Mouse (Mus musculus): Measurements from ENCODE around the gene Espn. TPM values are rescaled to one million over a fixed set of nuclear protein-coding genes. Genes with fewer than 3 reads are reported as not detected.

Espn gene
- total RNA-seq (2023), result under 1 TPM; 0.24 to 0.50 TPM

GRCm38 (mm10) chr4:152151966-152152544, at the start of gene Espn:
TSS of gene Espn (minus strand) at chr4:152152371.

GRCm38 (mm10) chr4:152177537-152178343, 25.6 kb upstream of the Espn start, which contains the start of gene Acot7:
TSS of gene Acot7 (plus strand) at chr4:152178134.

GRCm38 (mm10) chr4:152158585-152159284, 6.6 kb upstream of the Espn start, which contains the start of gene Hes2:
TSS of gene Hes2 (plus strand) at chr4:152158867.

GRCm38 (mm10) chr4:152115921-152116612, 36.1 kb downstream of the Espn start, which contains the start of gene Tnfrsf25:
TSS of gene Tnfrsf25 (plus strand) at chr4:152115934.

GRCm38 (mm10) chr4:152072121-152072601, 80.0 kb downstream of the Espn start, which contains the start of gene Plekhg5:
TSS of gene Plekhg5 (plus strand) at chr4:152072498.

Other genes starting within 250 kb of the Espn start
- 10 to 100 TPM; 34.5 to 39.1 TPM for gene Dnajc11, start 218.7 kb downstream of the Espn start, total RNA-seq (2023)
- gene Thap3, start 163.4 kb downstream of the Espn start, total RNA-seq (2023), result 10 to 100 TPM; 19.0 to 21.7 TPM
- gene Phf13, start 156.1 kb downstream of the Espn start, total RNA-seq (2023), result 1 to 10 TPM; 3.7 to 3.8 TPM
- gene Klhl21, start 143.6 kb downstream of the Espn start, total RNA-seq (2023), result 1 to 10 TPM; 4.8 to 6.7 TPM
- gene Zbtb48, start 124.7 kb downstream of the Espn start, total RNA-seq (2023), result 10 to 100 TPM in 1 of 2 experiments, 1 to 10 TPM in 1; 7.7 to 13.9 TPM
- under 1 TPM; 0.15 to 0.60 TPM for gene Tas1r1, start 113.8 kb downstream of the Espn start, total RNA-seq (2023)
- 10 to 100 TPM; 11.8 to 11.9 TPM for gene Nol9, start 113.0 kb downstream of the Espn start, total RNA-seq (2023)
- gene Plekhg5, start 79.9 kb downstream of the Espn start, total RNA-seq (2023), result 1 to 10 TPM; 2.5 to 5.0 TPM
- under 1 TPM; 0.22 to 0.38 TPM for gene Tnfrsf25, start 36.4 kb downstream of the Espn start, total RNA-seq (2023)
- not detected for gene Hes2, start 6.5 kb upstream of the Espn start, total RNA-seq (2023)
- 10 to 100 TPM; 28.0 to 30.0 TPM for gene Acot7, start 25.8 kb upstream of the Espn start, total RNA-seq (2023)
- gene Gpr153, start 121.9 kb upstream of the Espn start, total RNA-seq (2023), result under 1 TPM; 0.35 TPM
- gene Hes3, start 139.3 kb upstream of the Espn start, total RNA-seq (2023), result not detected
- gene Icmt, start 144.9 kb upstream of the Espn start, total RNA-seq (2023), result 10 to 100 TPM; 12.1 to 13.6 TPM
- not detected for gene Rnf207, start 166.6 kb upstream of the Espn start, total RNA-seq (2023)
- 100 to 1,000 TPM; 304 to 327 TPM for gene Rpl22, start 173.4 kb upstream of the Espn start, total RNA-seq (2023)
- under 1 TPM in 1 of 2 experiments, not detected in 1; 0.04 TPM for gene Chd5, start 186.3 kb upstream of the Espn start, total RNA-seq (2023)